ENCODE assay signal across 11 mouse cellular contexts in genomic region chr14:120806553-120806893, GRCm38 (mm10).
DNase-seq lines count a peak whose midpoint lies in the region; ATAC-seq lines count a peak whose summit lies in the region.
"Had no signal": no experiment of that assay in that cellular context is flagged by ENCODE, and none has a peak within 500 bp of the region (broad histone marks: within the 10 kb centered on the region; RNA-seq: fewer than 3 reads in every experiment).

No protein-coding gene starts in this region.

- peaks cover 10% of the 10 kb centered on the region for H3K4me1 ChIP-seq in hindbrain, embryonic 13.5 days (replicated peaks)
- H3K4me1 ChIP-seq in hindbrain, embryonic 11.5 days (replicated peaks; ENCODE audit: control insufficient read depth, insufficient read depth, low read length) = 0 out of 2 replicates have a peak, but pooled peaks cover 2% of the 10 kb centered on the region
- H3K4me1 ChIP-seq in liver, embryonic 11.5 days (replicated peaks; ENCODE audit: control insufficient read depth, insufficient read depth, low read length) = peaks cover 2% of the 10 kb centered on the region; the same call in 1 of the 2 replicates

- no peak overlapping the region for H3K27ac ChIP-seq in hindbrain, embryonic 13.5 days
- H3K27ac ChIP-seq in hindbrain, embryonic 11.5 days (ENCODE audit: low read depth, low read length) = no peak overlapping the region
- no peak overlapping the region for H3K27ac ChIP-seq in liver, embryonic 11.5 days (ENCODE audit: low read depth, low read length)
- H3K27ac ChIP-seq: left cerebral cortex, adult 2 months; midbrain, embryonic 12.5 days had no signal

- no peak overlapping the region for H3K9ac ChIP-seq in hindbrain, embryonic 13.5 days
- H3K9ac ChIP-seq in hindbrain, embryonic 11.5 days (ENCODE audit: low read depth, low read length) = no peak overlapping the region
- no peak overlapping the region for H3K9ac ChIP-seq in liver, embryonic 11.5 days (ENCODE audit: low read depth, low read length)
- H3K9ac ChIP-seq: midbrain, embryonic 12.5 days had no signal

- no peaks in the 10 kb centered on the region for H3K36me3 ChIP-seq in hindbrain, embryonic 13.5 days
- H3K36me3 ChIP-seq in hindbrain, embryonic 11.5 days (ENCODE audit: control insufficient read depth, insufficient read depth, low read length) = no peaks in the 10 kb centered on the region
- no peaks in the 10 kb centered on the region for H3K36me3 ChIP-seq in liver, embryonic 11.5 days (ENCODE audit: control insufficient read depth, insufficient read depth, low read length)
- H3K36me3 ChIP-seq: midbrain, embryonic 12.5 days had no signal

- 0 out of 2 replicates have a peak, but pooled peaks cover 6% of the 10 kb centered on the region for H3K27me3 ChIP-seq in hindbrain, embryonic 13.5 days
- no peaks in the 10 kb centered on the region for H3K27me3 ChIP-seq in hindbrain, embryonic 11.5 days (ENCODE audit: control insufficient read depth, insufficient read depth, low read length)
- H3K27me3 ChIP-seq in liver, embryonic 11.5 days (replicated peaks; ENCODE audit: control insufficient read depth, insufficient read depth, low read length) = no peaks in the 10 kb centered on the region

- WGBS in hindbrain, embryonic 13.5 days = 39% methylated on average over 8 of the region's 10 CpGs
- WGBS in hindbrain, embryonic 11.5 days = 65% methylated on average over 9 of the region's 10 CpGs
- WGBS in liver, embryonic 11.5 days = 25% methylated on average over 4 of the region's 10 CpGs

- no peak for DNase-seq in hindbrain, embryonic 11.5 days (ENCODE audit: low spot score)
- DNase-seq in testis, postnatal 10 days (ENCODE audit: low spot score) = peak; percentile 33
- DNase-seq in testis, postnatal 14 days (ENCODE audit: low spot score) = no peak
- peak; percentile 19 for DNase-seq in liver, embryonic 11.5 days (ENCODE audit: low spot score)
- DNase-seq in left cerebral cortex, postnatal 25 days (ENCODE audit: low spot score in 2 of 2) = no peak
- no peak for DNase-seq in gastrocnemius, postnatal 36 days
- no peak for DNase-seq in layer of hippocampus, postnatal 36 days
- DNase-seq: retina, postnatal 1 day had no signal

- 0 out of 2 replicates have a peak, but pooled peaks have one; percentile 39 for ATAC-seq in hindbrain, embryonic 13.5 days (ENCODE audit: low FRiP score)
- ATAC-seq in hindbrain, embryonic 11.5 days (ENCODE audit: low FRiP score) = no peak
- ATAC-seq in liver, embryonic 11.5 days (replicated peaks; ENCODE audit: low FRiP score) = no peak

- intact Hi-C loops in left cerebral cortex, postnatal 25 days (cut with DNase I) = loop anchor here (2.0 kb wide), 1 partner anchor 130 kb away; no protein-coding TSS in a partner anchor
- intact Hi-C loops in gastrocnemius, postnatal 36 days (cut with DNase I) = no loop called here

- H3K9me3 ChIP-seq in hindbrain, embryonic 13.5 days = peaks cover 3% of the 10 kb centered on the region; the same call in 1 of the 2 replicates
- no peaks in the 10 kb centered on the region for H3K9me3 ChIP-seq in hindbrain, embryonic 11.5 days (ENCODE audit: control insufficient read depth, low read length)
- no peaks in the 10 kb centered on the region for H3K9me3 ChIP-seq in liver, embryonic 11.5 days (ENCODE audit: control insufficient read depth, low read length)

- no peak overlapping the region for H3K4me3 ChIP-seq in hindbrain, embryonic 13.5 days
- no peak overlapping the region for H3K4me3 ChIP-seq in hindbrain, embryonic 11.5 days (ENCODE audit: low read depth, low read length)
- H3K4me3 ChIP-seq in liver, embryonic 11.5 days (ENCODE audit: low read depth, low read length) = no peak overlapping the region
- H3K4me3 ChIP-seq: left cerebral cortex, adult 2 months; midbrain, embryonic 12.5 days had no signal

- H3K4me2 ChIP-seq in hindbrain, embryonic 13.5 days = no peak overlapping the region
- no peak overlapping the region for H3K4me2 ChIP-seq in hindbrain, embryonic 11.5 days (replicated peaks; ENCODE audit: low read depth, low read length)
- H3K4me2 ChIP-seq in liver, embryonic 11.5 days = peak overlapping the region; percentile 17; the same call in 1 of the 2 replicates
- H3K4me2 ChIP-seq: midbrain, embryonic 12.5 days had no signal

Comparison
In these comparisons a context has a peak if more than half of its experiments do, and no peak if none do; other contexts are left out.
1. DNase-seq: peak in testis, postnatal 10 days (single experiment) and liver, embryonic 11.5 days (single experiment); none in hindbrain, embryonic 11.5 days (single experiment), testis, postnatal 14 days (single experiment), left cerebral cortex, postnatal 25 days (0 of 2), gastrocnemius, postnatal 36 days (0 of 2) and layer of hippocampus, postnatal 36 days (0 of 2).